Mouse (Mus musculus): ENCODE measurements around the gene Zdhhc8. TPM values are rescaled to one million over a fixed set of nuclear protein-coding genes. Genes with fewer than 3 reads are reported as not detected.

The Zdhhc8 gene
- polyA plus RNA-seq, 1 experiment from 2014 or later, result 0.79 TPM

DNA sequence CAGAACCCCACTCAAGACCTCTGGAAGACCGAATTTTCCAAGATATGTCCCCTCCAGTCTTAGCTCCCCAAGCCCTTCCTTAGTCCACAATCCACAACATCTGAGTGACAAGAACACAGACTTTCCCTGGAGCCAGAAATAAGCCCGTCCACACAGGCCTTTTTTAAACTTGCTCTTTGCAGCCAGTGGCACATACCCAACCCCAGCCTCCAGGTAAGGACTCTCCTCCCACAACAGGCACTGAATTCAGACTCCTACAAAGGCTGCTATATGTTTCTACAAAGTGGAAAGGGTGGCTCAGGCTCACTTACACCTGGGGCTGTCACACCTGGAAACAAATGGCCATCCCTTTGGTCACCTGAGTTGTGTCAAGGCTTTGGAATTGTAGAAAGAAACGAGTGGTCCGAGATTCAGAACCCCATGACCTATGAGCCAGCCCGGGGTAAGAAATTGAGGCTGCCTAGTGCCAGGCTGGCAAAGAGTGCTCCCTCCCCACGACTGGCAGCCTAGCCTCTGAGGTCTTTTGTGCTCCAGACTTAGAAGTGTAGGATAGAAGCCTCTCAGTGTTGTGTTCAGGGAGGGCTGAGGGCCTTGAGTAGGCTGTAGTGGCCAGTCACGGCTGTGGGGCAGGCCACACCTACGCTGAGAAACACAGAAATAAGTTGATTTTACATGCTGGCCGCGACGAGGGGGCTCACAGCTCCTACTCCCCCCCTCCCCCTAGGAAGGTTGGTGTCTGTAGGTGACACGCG lies 841 bp downstream of the Zdhhc8 start:
- H3K36me3 ChIP-seq (ENCODE audit: control insufficient read depth, insufficient read depth), result peaks cover 7% of the 10 kb centered on the region; the same call in 1 of the 2 replicates
- H3K9me3 ChIP-seq (replicated peaks; ENCODE audit: control insufficient read depth, low read length), result no peaks in the 10 kb centered on the region
- WGBS (ENCODE audit: insufficient replicate concordance), result 21% methylated on average over 13 of the region's 13 CpGs
- H3K27me3 ChIP-seq (ENCODE audit: control insufficient read depth, insufficient read depth, low read depth, low read length), result peaks cover 25% of the 10 kb centered on the region
- 0 out of 2 replicates have a peak, but pooled peaks have one; percentile 4 for ATAC-seq (ENCODE audit: low read depth)
- H3K4me3 ChIP-seq (ENCODE audit: low read depth, low read length), result peak overlapping the region; percentile 68
- no peak overlapping the region for H3K27ac ChIP-seq (ENCODE audit: low read length)
- peaks cover 7% of the 10 kb centered on the region for H3K4me1 ChIP-seq (ENCODE audit: control insufficient read depth, low read depth, low read length)
- peak overlapping the region; percentile 58 for H3K9ac ChIP-seq (ENCODE audit: low read depth, low read length)
- H3K4me2 ChIP-seq (ENCODE audit: low read depth, low read length), result peak overlapping the region; percentile 70

- Histone ChIP-seq H3K27me3 (ENCODE audit: control insufficient read depth, insufficient read depth, low read depth, low read length) (peaks cover 25% of the 10 kb centered on the region), H3K4me2 (ENCODE audit: low read depth, low read length) (no peak overlapping the region), H3K9ac (ENCODE audit: low read depth, low read length) (no peak overlapping the region), H3K36me3 (ENCODE audit: control insufficient read depth, insufficient read depth) (peaks cover 4% of the 10 kb centered on the region; the same call in 1 of the 2 replicates), H3K27ac (ENCODE audit: low read length) (no peak overlapping the region), H3K4me1 (ENCODE audit: control insufficient read depth, low read depth, low read length) (peaks cover 7% of the 10 kb centered on the region), H3K4me3 (ENCODE audit: low read depth, low read length) (no peak overlapping the region), H3K9me3 (replicated peaks; ENCODE audit: control insufficient read depth, low read length) (no peaks in the 10 kb centered on the region)
- WGBS (ENCODE audit: insufficient replicate concordance), result 19% methylated on average over 1 of the region's 1 CpGs
- no peak for ATAC-seq (ENCODE audit: low read depth)
These were observed 1.5 kb downstream of the Zdhhc8 start for GRCm38 (mm10) chr16:18233451-18233850.

DNA sequence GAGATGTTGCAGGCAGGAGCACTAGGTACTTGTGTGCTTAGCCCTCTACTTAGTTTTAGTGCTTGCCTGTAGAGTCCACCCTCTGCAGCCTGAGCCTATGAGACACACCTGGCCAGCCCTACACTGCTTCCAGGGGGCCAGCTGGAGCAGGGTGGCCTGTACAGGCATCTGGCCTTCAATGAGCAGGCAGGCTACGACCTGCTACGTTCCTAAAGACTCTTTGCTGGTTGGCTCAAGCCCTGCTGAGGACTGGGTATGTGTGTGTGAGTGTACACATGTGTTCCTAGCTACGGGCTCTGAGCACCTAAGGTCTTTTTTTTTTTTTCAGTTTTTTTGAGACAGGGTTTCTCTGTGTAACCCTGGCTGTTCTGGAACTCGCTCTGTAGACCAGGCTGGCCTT lies 3.5 kb downstream of the Zdhhc8 start:
- H3K4me1 ChIP-seq (ENCODE audit: control insufficient read depth, low read depth, low read length), result peaks cover 10% of the 10 kb centered on the region
- no peak overlapping the region for H3K27ac ChIP-seq (ENCODE audit: low read length)
- WGBS (ENCODE audit: insufficient replicate concordance), result 73% methylated on average over 4 of the region's 4 CpGs
- no peak overlapping the region for H3K4me2 ChIP-seq (ENCODE audit: low read depth, low read length)
- H3K36me3 ChIP-seq (ENCODE audit: control insufficient read depth, insufficient read depth), result no peaks in the 10 kb centered on the region
- H3K9me3 ChIP-seq (replicated peaks; ENCODE audit: control insufficient read depth, low read length), result no peaks in the 10 kb centered on the region
- ATAC-seq (ENCODE audit: low read depth), result no peak
- no peak overlapping the region for H3K9ac ChIP-seq (ENCODE audit: low read depth, low read length)
- no peak overlapping the region for H3K4me3 ChIP-seq (ENCODE audit: low read depth, low read length)
- H3K27me3 ChIP-seq (ENCODE audit: control insufficient read depth, insufficient read depth, low read depth, low read length), result peaks cover 25% of the 10 kb centered on the region

DNA sequence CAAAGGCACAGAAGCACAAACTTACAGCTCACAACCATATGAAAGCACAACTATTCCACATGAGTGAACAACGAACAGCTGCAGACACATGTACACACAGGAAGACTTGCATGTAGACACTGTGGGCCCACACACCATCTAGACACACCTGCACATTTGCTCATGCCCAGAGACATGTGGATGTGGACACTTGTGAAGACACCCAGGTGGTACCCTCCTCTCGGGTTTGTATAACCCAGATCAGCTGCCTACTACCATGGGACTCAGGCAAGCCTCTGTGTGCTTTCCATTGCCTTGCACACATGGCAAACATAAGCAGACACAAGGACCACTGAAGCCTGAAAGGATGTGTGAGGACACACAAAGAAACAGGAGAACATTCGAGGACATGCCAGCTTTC lies 3.9 kb downstream of the Zdhhc8 start:
- Histone ChIP-seq H3K9ac (ENCODE audit: low read depth, low read length) (no peak overlapping the region), H3K4me1 (ENCODE audit: control insufficient read depth, low read depth, low read length) (peaks cover 10% of the 10 kb centered on the region), H3K27ac (ENCODE audit: low read length) (no peak overlapping the region), H3K36me3 (ENCODE audit: control insufficient read depth, insufficient read depth) (no peaks in the 10 kb centered on the region), H3K27me3 (ENCODE audit: control insufficient read depth, insufficient read depth, low read depth, low read length) (peaks cover 23% of the 10 kb centered on the region), H3K9me3 (replicated peaks; ENCODE audit: control insufficient read depth, low read length) (no peaks in the 10 kb centered on the region), H3K4me2 (ENCODE audit: low read depth, low read length) (no peak overlapping the region), H3K4me3 (ENCODE audit: low read depth, low read length) (no peak overlapping the region)
- 54% methylated on average over 3 of the region's 3 CpGs for WGBS (ENCODE audit: insufficient replicate concordance)
- no peak for ATAC-seq (ENCODE audit: low read depth)

GRCm38 (mm10) chr16:18230617-18231016 lies 4.3 kb downstream of the Zdhhc8 start:
- no peak overlapping the region for H3K4me2 ChIP-seq (ENCODE audit: low read depth, low read length)
- 74% methylated on average over 6 of the region's 6 CpGs for WGBS (ENCODE audit: insufficient replicate concordance)
- H3K4me3 ChIP-seq (ENCODE audit: low read depth, low read length), result no peak overlapping the region
- H3K27ac ChIP-seq (ENCODE audit: low read length), result no peak overlapping the region
- no peak overlapping the region for H3K9ac ChIP-seq (ENCODE audit: low read depth, low read length)
- peaks cover 18% of the 10 kb centered on the region for H3K27me3 ChIP-seq (ENCODE audit: control insufficient read depth, insufficient read depth, low read depth, low read length)
- H3K4me1 ChIP-seq (ENCODE audit: control insufficient read depth, low read depth, low read length), result peaks cover 8% of the 10 kb centered on the region
- no peaks in the 10 kb centered on the region for H3K9me3 ChIP-seq (replicated peaks; ENCODE audit: control insufficient read depth, low read length)
- ATAC-seq (ENCODE audit: low read depth), result no peak
- no peaks in the 10 kb centered on the region for H3K36me3 ChIP-seq (ENCODE audit: control insufficient read depth, insufficient read depth)

DNA sequence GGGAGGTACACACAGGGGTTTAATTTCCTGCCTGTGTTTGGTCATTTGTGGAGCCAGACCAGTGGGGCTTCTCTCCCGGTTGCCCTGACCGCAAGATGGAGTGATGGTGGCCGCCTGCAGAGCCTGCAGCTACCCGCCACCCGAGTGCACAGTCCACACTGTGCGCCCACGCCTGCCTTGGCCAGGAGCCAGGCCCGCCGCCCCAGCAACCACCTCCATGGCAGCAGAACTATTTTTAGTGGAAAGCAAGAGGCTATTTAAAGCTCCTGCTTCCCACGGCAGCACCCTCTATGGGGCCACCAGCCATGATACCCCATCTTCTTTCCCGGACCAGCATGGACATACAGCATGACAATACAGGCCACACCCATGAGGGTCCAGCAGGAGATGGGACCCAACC lies 5.3 kb downstream of the Zdhhc8 start:
- H3K27me3 ChIP-seq (ENCODE audit: control insufficient read depth, insufficient read depth, low read depth, low read length), result peaks cover 8% of the 10 kb centered on the region
- no peaks in the 10 kb centered on the region for H3K36me3 ChIP-seq (ENCODE audit: control insufficient read depth, insufficient read depth)
- no peak overlapping the region for H3K4me3 ChIP-seq (ENCODE audit: low read depth, low read length)
- WGBS (ENCODE audit: insufficient replicate concordance), result 50% methylated on average over 11 of the region's 11 CpGs
- no peak overlapping the region for H3K4me2 ChIP-seq (ENCODE audit: low read depth, low read length)
- H3K27ac ChIP-seq (ENCODE audit: low read length), result no peak overlapping the region
- ATAC-seq (ENCODE audit: low read depth), result peak; percentile 55
- peaks cover 6% of the 10 kb centered on the region for H3K4me1 ChIP-seq (ENCODE audit: control insufficient read depth, low read depth, low read length)
- H3K9me3 ChIP-seq (replicated peaks; ENCODE audit: control insufficient read depth, low read length), result no peaks in the 10 kb centered on the region
- H3K9ac ChIP-seq (ENCODE audit: low read depth, low read length), result no peak overlapping the region

DNA sequence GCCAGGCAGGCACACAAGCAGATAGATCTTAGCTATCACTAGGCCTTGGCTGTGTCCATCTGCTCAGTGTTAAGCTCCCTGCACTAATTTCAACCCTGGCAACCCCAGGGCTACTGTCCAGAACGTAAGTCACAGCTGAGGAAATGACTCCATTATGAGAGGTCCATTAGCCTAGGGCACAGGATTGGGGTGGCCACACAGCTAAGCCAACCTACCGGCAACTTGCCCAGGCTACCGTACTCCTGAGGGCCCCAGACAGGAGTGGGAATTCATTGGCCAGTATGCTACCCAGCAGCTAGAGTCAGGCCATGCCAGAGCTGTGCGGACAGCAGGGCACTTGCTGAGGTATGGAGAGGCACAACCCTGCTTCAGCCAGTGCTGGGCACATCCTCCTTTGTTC lies 6.1 kb downstream of the Zdhhc8 start:
- H3K27ac ChIP-seq (ENCODE audit: low read length), result no peak overlapping the region
- peaks cover 6% of the 10 kb centered on the region for H3K4me1 ChIP-seq (ENCODE audit: control insufficient read depth, low read depth, low read length)
- ATAC-seq (ENCODE audit: low read depth), result no peak
- H3K4me2 ChIP-seq (ENCODE audit: low read depth, low read length), result no peak overlapping the region
- no peaks in the 10 kb centered on the region for H3K9me3 ChIP-seq (replicated peaks; ENCODE audit: control insufficient read depth, low read length)
- H3K27me3 ChIP-seq (ENCODE audit: control insufficient read depth, insufficient read depth, low read depth, low read length), result peaks cover under 1% of the 10 kb centered on the region
- 77% methylated on average over 4 of the region's 4 CpGs for whole genome bisulfite sequencing (ENCODE audit: insufficient replicate concordance)
- H3K36me3 ChIP-seq (ENCODE audit: control insufficient read depth, insufficient read depth), result no peaks in the 10 kb centered on the region
- no peak overlapping the region for H3K4me3 ChIP-seq (ENCODE audit: low read depth, low read length)
- H3K9ac ChIP-seq (ENCODE audit: low read depth, low read length), result no peak overlapping the region

DNA sequence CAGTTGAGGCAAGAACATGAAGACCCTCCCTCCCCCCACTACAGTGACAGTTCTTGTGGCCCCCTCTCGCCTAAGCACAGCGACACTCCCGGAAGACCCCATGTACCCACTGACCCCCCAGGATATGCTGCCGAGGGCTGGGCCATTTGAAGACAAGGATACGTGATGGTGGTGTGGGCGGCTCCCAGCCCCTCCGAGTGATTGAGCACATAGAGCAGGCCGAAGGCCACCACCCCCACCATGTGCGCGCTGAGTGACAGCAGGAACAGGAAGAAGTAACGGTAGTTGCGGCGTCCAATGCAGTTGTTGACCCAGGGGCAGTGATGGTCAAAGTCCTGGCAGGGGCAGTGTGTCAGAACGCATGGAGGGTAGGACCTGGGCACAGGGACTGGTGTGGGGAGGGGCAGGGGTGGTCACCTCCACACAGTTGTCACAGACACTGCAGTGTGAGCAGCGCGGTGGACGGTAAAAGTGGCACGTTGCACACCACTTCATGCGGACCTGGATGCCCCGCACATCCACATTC lies 7.0 kb downstream of the Zdhhc8 start:
- peak; percentile 20; the same call in 1 of the 2 replicates for ATAC-seq (ENCODE audit: low read depth)

DNA sequence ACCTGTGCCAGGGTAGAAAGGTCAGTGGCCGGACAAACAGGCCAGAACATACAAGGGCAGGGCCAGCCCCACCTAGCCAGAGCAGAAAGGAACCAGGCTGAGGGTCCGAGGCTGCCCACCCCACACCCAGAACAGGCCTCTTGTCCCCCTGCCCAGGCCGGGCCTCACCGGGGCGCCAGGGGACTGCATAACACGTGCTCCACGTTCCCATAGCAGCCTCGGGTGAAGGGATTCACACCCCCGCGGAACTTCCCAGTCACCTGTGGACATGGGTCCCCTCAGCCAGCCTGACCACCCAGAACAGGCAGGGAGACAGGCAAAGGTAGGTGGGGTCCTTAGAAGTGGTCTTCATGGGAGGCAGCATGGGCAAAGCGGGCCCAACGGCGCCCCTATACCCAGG lies 7.7 kb downstream of the Zdhhc8 start:
- ATAC-seq (ENCODE audit: low read depth), result no peak
- no peak overlapping the region for H3K4me3 ChIP-seq (ENCODE audit: low read depth, low read length)
- no peak overlapping the region for H3K9ac ChIP-seq (ENCODE audit: low read depth, low read length)
- 77% methylated on average over 13 of the region's 13 CpGs for WGBS (ENCODE audit: insufficient replicate concordance)
- H3K4me1 ChIP-seq (ENCODE audit: control insufficient read depth, low read depth, low read length), result peaks cover 6% of the 10 kb centered on the region
- H3K27ac ChIP-seq (ENCODE audit: low read length), result no peak overlapping the region
- H3K27me3 ChIP-seq (ENCODE audit: control insufficient read depth, insufficient read depth, low read depth, low read length), result no peaks in the 10 kb centered on the region
- no peaks in the 10 kb centered on the region for H3K9me3 ChIP-seq (replicated peaks; ENCODE audit: control insufficient read depth, low read length)
- H3K4me2 ChIP-seq (ENCODE audit: low read depth, low read length), result no peak overlapping the region
- no peaks in the 10 kb centered on the region for H3K36me3 ChIP-seq (ENCODE audit: control insufficient read depth, insufficient read depth)

More for the DNA sequence above, 7.0 kb downstream of the Zdhhc8 start:
- H3K27ac ChIP-seq (ENCODE audit: low read length), result no peak overlapping the region
- peaks cover 6% of the 10 kb centered on the region for H3K4me1 ChIP-seq (ENCODE audit: control insufficient read depth, low read depth, low read length)
- WGBS (ENCODE audit: insufficient replicate concordance), result 77% methylated on average over 20 of the region's 20 CpGs
- no peak overlapping the region for H3K4me2 ChIP-seq (ENCODE audit: low read depth, low read length)
- H3K4me3 ChIP-seq (ENCODE audit: low read depth, low read length), result no peak overlapping the region
- H3K27me3 ChIP-seq (ENCODE audit: control insufficient read depth, insufficient read depth, low read depth, low read length), result no peaks in the 10 kb centered on the region
- H3K9me3 ChIP-seq (replicated peaks; ENCODE audit: control insufficient read depth, low read length), result no peaks in the 10 kb centered on the region
- H3K36me3 ChIP-seq (ENCODE audit: control insufficient read depth, insufficient read depth), result no peaks in the 10 kb centered on the region
- no peak overlapping the region for H3K9ac ChIP-seq (ENCODE audit: low read depth, low read length)

Measured in liver, embryonic 16.5 days (tissue).